Mouse (Mus musculus): ENCODE data around the gene Aatk. TPM values are rescaled to one million over a fixed set of nuclear protein-coding genes. Genes with fewer than 3 reads are reported as not detected.
A peak's percentile ranks its signal among the peaks of the same experiment; 100 is the strongest.

Gene Aatk
- polyA plus RNA-seq, 1 experiment from 2014 or later: 0.21 TPM

DNA sequence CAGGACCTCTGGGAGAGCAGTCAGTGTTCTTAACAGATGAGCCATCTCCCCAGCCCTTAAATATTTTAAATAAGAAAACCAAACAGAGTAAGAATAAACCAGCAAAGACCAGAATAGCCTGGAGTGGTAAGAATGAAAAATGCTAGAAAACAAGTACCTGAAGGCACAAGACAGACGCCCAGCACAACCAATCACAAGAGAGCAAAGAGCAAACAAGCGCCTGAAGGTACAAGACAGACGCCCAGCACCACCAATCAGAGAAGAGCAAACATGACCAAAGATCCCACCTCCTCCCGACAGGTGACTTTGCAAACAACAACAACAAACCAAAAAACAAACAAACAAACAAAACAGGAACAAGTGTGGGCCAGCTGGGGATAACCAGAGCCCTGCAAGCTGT lies 6.9 kb upstream of the Aatk start:
- DNase-seq (ENCODE audit: low spot score): no peak

DNA sequence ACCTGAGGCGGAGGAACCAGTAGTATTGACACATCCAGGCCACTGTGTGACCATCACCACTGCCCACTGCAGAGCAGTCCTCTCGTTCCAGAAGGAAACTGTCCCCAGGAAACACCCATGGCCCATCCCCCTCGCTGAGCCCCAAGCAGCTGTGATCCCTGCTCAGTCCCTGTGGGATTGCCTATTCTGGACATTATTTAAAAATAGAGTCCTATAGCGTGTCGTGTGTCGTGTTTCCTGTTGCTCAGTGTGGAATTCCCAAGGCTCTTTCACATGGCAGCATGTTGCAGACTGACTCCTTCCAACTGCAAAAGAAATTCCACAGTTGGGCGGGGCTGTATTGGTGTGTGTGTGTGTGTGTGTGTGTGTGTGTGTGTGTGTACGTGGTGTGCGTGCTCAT lies 5.3 kb upstream of the Aatk start:
- DNase-seq (ENCODE audit: low spot score): no peak

DNA sequence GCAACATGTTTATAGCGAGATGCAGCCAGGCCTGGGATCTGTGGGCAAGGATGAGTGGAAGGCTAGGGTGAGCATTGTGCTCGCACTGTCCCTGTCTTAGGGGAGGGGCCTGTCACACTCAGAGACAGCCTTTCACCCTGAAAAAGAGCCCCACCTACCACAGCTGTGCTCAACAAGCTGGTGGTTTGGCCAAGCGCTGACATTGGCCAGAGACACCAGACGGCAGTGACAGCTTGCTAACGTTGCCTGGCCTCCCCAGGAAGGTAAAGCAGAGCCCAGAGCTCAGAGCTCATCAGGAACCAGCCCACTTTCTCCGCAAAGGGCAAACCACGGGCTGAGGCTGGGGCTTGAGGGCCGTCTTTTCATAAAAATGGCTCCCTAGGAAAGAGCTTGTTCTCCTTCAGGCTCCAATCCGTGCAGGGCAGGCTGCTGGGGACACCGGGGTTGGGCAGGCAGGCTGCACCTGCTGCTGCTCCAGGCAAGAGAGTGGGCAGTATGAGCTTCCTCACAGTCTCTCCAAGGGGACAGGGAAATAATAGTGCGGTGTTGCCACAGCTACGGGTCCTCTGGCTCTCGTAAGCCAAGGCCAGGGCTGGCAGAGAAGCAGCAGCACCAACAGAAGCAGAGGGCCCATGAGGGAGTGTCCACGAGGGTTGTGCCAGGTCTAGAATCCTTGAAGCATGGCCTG lies 4.3 kb upstream of the Aatk start:
- peak; percentile 33 for DNase-seq (ENCODE audit: low spot score)

DNA sequence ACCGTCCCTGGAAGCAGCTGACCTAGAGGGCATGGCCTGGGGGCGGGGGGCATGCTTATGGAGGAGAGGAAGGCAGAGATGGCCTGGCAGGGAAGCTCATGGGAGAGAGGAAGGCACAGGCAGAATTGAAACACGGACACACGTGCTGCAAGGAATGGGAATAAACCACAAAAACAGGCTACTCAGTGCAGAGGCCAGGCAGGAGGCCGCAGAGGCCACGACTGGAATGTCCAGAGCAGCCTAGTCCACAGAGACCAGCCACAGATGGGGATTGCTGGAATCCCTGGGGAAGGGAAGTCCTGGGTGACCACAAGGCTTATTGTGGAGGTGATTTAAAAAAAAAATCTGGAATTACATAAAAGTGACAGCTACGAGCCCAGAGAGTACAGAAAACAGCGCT lies 2.1 kb upstream of the Aatk start:
- no peak for DNase-seq (ENCODE audit: low spot score)

DNA sequence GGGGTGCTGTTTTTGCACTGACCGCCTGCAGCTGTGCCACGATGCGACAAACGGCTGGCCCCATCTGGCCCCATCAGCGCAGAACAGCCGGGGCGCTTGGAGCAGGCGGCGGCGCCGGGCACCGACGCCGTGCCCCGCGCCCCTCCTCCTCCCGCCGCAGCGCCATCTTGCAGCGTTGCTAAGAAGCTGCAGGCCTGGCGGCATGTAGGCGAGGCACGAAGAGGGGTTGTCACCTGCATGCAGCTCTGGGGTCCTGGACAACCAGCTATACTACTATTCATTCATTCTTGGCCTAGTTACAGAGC lies 1.2 kb upstream of the Aatk start:
- peak; percentile 50 for DNase-seq (ENCODE audit: low spot score)

DNA sequence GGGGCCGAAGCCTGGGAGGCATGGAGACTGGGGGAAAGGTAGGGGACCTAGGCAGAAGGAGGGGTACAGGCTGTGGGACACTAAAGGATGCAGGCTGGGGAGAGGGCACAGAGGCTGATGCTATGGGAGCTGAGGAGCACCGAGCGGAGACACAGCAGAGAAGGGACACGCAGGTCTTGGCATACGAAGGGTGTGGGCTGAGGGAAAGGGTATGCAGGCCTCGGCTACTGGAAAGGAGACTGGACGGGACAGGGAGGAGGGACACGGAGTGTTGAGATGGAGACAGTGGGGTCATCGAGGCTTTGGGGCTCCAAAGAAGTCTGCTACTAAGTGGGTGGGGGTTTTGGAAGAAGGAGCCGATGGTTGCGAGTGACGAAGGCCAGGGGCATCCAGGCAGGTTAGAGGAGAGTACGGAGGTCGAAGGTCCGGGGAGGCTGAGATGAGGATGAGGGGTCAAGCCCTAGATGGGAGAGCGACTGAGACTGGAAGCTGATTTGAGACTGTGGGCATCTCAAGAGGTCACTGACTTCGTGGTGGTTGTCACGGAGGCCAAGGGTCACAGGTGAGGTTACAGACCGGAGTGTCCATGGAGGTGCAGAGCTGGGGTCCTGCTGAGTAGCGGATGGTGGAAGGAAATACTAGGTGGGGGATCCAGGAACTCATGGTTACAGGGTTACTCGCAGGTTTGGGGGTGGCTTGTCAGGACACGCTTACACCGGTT lies 724 bp upstream of the Aatk start:
- no peak for DNase-seq (ENCODE audit: low spot score)

DNA sequence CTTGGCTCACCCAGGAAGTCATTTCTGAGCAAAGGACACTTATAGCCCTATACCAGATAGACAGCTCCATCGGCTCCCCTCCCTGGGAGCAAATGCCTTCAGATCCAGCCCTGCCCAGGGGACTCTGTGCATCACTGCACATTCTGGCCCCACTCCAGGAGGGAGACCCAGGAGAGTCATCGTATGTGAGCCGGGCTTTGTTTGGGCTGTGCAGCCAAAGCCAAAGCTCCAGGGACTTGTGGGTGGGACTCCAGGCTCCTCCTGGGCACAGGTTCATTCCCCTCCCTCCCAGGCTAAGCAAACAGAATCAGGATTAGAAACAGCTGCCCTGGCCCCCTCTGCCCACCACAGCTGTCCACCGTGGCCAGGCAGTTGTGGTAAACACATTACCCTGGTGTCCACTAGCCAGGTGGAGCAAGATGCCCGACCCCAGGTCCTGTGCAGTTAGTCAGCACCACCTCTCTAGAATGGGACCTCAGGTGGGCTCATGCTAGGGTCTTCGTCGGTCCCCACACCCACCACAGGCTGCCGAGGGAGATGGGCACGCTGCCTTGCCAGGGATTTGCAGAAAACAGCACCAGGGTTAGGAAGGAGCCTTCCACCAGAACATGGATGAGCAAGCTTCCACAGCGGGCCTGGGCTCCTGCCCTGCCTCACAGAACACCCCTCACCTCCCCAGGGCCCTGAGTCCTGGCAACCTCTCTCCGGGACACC lies 971 bp downstream of the Aatk start:
- DNase-seq (ENCODE audit: low spot score): no peak

DNA sequence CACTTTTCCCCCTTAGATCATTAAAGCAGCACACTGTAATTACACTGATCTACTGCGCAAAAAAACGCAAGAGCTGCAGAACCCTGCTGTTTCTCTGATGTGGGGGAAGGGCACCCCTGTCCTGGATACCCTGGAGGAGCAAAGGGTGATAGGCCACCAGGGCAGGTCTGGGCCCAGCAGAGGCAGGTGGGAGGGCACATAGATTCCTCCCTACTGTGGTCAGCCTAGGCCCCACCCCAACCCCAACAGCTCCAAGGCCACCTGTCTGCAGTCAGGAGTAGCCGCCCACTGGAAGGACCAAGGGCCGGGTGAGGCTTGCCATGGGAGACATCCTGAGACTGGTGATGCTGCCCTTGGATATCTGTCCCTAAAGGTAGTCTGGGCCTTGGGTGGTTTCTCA lies 1.6 kb downstream of the Aatk start:
- DNase-seq (ENCODE audit: low spot score): no peak

DNA sequence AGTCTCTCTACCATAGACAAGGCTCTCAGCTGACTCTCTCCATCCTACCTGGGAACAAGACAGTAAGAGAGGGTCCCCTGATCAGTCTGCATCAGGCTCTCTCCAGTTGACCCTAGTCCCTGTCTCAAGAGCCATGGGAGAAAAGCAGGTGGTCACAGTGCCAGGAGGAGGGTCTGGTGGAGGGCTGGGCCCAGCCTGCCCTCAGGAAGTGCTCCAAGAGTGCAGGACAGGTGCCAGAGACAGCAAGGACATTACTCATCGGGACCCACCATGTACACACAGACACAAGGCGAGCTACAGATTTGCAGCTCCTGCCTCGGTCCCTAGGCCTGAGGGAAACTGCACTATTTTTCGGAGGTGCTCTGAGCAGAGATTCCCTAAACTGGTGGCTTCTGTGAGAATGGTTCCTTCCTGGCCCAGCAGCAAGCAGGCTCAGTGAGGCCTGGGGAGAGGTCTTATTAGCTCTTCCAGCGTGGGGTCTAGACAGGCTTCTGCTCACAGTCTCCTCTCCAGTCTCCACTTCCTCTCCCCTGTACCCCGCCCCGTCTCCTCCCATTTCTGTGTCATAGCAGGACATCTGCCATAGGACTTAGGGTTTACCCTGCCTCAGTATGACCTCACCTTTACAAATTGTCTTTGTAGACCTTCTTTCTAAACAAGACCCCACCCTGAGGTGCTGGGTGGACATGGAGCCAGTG lies 4.7 kb downstream of the Aatk start:
- no peak for DNase-seq (ENCODE audit: low spot score)

DNA sequence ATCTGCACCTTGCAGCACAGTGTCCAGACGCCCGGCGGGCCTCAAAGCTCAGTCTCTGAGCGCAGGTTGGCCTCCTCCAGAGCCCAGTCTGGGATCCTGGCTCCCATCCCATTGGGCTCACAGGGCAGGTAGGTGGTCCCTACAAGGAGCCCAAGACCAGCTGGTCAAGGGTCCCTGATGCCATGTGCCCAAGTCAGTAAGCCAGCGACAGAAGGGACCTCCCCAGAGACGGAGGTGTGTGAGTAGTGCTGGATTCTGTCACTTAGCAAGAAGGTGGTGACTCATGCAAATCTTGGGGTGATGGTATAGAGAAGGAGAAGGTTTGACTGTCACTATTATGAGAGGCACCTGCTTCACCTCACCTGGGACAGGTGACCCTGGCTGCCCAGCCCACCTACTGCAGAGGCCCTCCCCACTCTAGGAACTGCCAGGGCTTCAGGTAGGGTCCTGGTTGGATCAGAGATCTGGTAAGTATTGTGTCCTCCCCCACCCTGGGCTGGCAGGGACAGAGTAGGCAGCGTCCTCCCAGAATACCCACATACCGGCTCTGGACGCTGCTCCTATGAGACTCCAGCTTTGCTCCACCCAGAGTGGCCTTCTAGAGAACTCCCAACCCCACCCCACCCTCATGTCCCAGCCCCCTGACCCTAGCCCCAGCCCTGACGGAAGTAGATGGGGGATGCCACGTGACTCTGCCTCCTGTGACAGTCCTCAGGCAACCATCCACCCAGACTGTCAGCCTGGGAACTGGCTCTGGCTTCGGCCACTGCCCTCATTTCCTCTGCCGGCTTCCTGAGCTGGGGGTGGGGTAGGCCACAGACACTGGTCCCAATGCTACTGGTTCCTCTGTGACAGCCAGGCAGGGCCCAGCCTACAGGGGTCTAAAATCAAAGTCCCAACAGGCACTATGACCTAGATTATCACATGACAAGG lies 5.5 kb downstream of the Aatk start:
- DNase-seq (ENCODE audit: low spot score): no peak

DNA sequence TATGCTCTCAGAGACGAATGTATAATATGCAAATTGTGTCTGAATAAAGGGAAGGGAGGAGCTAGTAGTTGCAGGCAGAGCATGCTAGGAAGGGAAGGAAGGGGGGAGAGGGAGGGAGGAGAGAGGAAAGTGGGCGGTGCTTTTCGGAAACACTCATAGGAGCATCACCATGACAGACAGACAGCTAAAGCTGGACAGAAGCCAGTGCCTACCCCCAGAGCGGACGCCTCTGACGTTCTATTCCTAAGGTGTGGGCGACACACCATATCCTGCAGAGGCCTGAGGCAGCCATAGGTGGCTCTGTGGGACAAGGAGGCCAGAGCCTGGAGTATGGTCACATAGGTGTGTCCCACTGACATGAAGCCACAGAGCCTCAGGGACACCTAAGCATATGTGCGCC lies 6.5 kb downstream of the Aatk start:
- no peak for DNase-seq (ENCODE audit: low spot score)

DNA sequence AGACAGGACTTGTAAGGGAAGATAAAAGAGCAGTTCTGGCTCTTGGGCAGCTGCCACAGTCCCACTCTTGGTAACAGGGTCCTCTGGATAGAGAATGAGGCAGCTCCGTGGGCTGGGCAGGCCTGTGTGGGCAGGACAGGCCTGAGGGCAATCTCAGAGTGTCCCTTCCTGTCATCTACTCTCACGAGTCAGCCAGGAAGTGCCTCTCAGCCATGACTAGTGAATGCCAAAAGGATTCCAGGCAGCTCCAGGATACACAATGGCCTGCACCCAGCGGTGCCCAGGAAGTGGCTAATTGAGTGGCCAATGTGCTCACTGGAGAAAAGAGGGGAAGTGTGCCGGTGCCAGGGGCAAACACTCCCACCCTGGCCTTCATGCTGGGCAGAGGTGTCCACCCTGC lies 7.4 kb downstream of the Aatk start:
- DNase-seq (ENCODE audit: low spot score): no peak

DNA sequence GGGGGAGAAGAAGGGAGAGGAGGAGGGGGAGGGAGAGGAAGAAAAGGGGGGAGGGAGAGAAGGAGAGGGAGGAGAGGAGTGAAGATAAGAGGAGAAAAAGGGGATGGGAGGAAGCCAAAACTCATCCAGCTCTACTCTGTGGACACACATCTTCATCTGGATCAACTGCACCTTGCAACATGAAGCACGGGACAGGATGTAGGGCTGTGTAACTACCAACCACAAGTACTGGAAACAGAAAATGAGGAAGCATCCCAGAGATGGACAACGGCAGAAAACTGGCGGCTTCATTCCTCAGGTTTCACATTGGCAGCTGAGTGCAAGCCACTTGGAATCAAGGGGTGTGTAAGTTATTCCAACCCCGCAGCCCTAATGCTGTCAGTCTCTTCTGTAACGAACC lies 12.2 kb downstream of the Aatk start:
- no peak for DNase-seq (ENCODE audit: low spot score)

DNA sequence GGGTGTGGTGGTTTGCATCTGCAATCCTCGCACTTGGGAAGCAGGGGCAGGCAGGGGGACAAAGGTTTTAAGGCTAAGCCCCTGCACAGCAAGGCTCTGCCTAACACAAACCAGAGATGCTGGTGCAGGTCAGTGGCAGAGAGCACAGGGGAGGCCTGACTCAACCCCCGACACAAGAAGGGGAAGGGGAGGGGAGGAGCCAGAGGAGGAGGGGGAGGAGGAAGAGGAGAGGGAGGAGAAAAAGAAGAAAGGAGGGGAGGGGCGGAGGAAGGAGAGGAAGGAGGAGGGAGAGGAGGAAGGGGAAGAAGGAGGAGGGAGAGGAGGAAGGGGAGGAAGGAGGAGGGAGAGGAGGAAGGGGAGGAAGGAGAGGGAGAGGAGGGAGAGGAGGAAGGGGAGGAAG lies 12.7 kb downstream of the Aatk start:
- no peak for DNase-seq (ENCODE audit: low spot score)

DNA sequence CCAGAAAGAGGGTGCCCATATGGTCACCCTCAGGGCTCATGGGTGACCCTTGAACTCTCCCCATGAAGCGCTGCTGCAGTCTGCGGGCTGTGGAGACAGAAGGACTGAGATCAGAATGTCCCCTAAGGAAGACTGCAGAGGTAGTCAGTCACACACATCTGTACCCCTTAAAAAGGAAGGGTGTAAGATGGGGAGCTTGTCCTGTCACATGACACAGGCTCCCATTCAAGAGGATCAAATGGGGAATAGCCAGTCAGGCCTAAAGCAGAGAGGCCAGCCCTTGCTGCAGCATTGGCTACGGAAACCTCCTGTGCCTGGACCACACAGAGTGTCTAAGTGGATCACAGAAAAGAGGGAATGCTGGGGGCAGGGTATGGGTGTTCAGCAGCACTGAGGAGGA lies 13.5 kb downstream of the Aatk start:
- no peak for DNase-seq (ENCODE audit: low spot score)

DNA sequence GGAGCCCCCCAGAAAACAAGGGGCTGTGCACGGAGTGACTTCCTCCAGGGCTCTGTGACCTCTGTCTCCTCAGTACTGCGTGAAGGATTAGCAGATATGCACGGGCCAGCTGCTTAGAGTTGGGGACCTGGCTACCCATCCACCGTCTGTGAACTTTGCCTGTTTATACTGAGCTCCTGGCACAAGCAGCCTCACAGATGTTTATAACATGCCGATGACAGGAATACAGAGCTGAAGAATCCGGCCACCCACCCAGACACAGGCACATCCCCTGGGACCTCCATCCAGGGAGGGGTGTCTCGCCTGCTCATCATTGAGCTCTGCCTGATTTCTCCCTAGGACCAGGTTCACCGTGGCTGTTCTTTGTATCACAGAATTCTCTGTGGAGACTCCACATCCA lies 14.9 kb downstream of the Aatk start:
- DNase-seq (ENCODE audit: low spot score): no peak

DNA sequence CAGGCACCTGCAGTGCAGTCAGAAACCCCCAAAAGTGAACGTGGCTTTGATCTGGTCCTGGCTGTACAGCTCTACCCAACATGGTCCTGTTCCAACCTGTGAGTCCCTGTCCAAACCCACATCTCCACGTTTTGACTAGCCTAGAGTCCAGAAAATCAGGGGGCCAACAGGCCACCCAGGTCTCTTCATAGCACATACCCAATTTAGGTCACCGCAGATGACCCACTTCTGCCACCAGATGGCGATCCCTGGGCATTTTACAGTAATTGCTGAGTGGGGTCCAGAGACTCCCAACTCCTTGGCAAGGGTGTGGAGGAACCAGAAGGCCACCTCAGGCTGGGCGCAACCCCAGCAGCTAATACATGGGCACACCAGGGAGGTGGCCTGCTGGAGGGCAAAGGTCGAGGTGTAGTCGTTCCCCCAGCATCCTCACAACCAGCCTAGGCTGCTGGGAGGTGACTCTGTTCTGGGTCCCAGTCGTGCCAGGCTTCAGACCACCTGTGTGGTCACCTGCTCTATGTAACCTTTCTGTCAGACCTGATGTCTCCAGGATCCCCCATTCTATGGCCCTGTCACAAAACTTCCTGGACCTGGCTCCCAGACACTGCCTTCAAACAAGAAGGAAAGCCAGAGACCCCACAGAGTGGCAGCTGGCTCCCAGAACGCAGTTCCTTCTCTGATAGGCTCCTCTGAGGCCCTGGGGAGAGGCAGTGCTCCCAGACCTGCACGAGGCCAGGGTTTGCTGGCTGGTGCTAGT lies 16.6 kb downstream of the Aatk start:
- DNase-seq (ENCODE audit: low spot score): peak; percentile 46

DNA sequence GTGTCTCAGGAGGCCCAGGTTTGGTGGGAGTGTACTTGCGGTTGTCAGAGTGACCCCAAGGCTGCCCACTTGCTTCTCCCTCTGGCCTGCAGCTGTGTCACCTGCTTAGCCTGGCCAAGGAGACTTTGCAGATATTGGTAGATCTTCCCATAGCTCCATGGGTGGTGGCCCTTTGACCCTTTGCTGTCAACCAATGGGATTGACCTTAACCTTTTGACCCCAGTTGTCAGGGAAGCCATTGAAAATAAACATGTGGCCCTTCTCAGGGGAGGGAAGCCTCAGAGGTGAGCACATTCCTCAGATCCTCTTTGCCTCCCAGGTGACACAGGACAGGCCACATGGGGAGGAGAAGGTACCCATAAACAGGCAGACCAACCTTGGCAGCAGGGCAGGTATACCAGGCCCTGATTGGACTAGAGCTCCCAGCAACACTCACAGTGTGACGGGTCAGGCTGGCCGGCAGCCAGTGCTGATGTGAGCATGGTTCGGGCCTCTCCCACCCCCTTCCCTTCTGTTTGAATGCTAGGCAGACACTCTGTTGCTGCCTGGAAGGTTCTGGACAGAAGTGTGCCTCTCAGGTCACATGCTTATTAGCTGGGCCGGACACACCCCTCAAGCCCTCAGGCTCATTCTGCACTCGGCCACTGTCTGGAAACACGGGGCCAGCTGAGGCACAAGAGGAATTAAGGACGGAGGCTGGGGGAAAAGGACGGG lies 17.4 kb downstream of the Aatk start:
- DNase-seq (ENCODE audit: low spot score): no peak

DNA sequence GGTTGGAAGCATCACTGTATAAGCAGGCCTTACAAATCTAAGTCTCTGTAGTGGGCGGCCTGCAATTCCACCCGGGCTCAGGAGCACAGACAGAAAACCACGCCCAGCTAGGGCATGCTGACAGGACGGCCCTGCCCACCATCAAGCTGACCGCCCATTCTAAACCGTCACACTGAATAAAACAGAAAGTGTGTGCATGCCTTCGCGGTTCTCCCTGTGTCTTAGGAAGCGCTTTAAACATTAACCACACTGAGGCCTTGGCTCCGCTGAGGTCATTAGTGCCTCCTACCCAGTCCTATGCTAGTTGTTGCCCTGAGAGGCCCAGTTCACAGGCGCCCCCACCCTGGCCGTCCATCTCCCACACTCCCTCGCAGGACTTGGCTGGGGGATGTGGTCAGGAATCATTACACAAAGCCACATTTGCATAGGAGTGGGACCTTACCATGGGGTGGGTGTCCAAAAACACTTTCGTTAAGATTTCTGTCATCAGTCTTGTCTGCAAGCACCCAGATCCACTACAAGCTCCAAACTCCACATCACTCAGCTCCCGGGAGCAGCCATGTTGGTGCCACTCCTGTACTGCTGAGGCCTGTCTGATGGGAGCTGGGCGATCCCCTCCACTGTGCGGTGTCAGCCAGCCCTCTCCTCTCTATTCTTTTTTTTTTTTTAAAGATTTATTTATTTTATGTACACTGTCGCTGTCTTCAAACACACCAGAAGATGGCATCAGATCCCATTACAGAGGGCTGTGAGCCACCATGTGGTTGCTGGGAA lies 18.5 kb downstream of the Aatk start:
- no peak for DNase-seq (ENCODE audit: low spot score)

All from thymus, postnatal 0 days (tissue).